Mouse (Mus musculus) left cerebral cortex, postnatal 36 days (tissue): ENCODE results near the gene C1qtnf6. TPM values are rescaled to one million over a fixed set of nuclear protein-coding genes. Genes with fewer than 3 reads are reported as not detected.
A peak's percentile ranks its signal among the peaks of the same experiment; 100 is the strongest.

Experiments used
- DNase-seq, 2 experiments: peaks; one replicate each; pipeline ENCODE4 v3.0.0; 2021 to 2022; ENCODE audit warnings: low spot score in 2 of 2, mixed read lengths in 1 of 2
- intact Hi-C: fragments of 180-260 bp; cut with DNase I; formaldehyde crosslinking; loops from one replicate; pipeline ENCODE4 v1.15.1; 2025
- total RNA-seq, 2 experiments: library from RNA; stranded (reverse); gene quantifications; 2 replicates each; pipeline ENCODE4 v1.2.3; 2021

The C1qtnf6 gene
- total RNA-seq, 2 experiments from 2014 or later, result 2.0 to 2.5 TPM

DNA sequence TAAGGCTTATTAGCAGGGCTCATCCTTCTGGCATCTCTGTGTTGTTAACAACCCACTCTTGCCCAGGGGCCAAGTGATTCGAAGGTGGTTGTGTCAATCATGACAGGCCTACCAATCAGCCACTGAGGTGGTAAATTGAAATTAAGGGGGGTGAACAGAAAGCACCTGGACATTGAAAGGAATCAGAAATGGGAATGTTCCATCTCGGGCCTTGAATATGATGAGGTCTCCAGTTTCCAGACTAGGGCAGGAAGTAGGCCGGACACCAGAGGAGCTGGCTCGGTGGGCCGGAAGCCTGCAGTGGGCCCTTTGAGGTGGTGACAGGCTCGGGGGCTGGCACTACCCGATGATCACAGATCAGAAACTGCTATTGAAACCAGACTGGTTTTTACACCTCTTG lies 3.2 kb downstream of the C1qtnf6 start:
- DNase-seq, result peak in 1 of 2 experiments; percentile 43
- intact Hi-C loops, result no loop called here

DNA sequence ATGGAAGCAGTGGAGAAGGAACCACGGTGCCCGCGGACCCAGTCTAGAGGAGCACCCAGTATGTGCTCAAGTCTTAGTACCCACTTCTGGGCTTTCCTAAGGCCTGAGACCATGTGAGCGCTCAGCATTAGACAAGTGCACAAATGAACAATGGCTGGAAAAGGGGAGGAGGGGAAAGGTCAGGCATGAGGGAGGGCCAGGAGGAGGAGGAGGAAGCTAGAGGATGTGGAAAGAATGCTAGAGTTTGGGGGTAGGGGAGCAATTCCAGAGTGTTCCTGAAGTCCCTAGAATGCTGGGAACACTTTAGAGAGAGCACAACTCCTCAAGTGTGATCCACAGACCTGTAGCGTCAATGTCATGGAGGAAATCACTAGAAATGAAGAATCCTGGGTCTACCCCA lies 7.1 kb downstream of the C1qtnf6 start:
- DNase-seq, result no peak
- intact Hi-C loops, result no loop called here

DNA sequence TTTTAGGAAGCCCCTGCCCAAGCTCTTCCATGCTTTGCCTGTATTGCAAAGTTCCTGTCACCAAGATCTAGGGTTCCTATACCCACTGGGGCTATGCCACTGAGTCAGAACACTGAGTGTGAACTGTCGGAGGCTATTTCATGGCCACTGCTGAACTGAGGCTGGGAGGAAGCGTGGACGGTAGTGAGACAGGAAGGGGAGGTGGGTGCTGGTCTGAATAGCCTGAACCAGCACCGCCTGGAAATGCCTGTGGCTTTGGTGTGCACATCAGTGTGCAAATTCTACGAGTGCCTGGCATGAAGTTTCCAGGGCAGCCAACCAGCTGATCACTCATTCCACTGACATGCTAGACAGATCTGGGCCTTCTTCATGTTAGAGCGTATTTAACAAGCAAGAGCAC lies 9.3 kb downstream of the C1qtnf6 start:
- no peak for DNase-seq
- intact Hi-C loops, result no loop called here

DNA sequence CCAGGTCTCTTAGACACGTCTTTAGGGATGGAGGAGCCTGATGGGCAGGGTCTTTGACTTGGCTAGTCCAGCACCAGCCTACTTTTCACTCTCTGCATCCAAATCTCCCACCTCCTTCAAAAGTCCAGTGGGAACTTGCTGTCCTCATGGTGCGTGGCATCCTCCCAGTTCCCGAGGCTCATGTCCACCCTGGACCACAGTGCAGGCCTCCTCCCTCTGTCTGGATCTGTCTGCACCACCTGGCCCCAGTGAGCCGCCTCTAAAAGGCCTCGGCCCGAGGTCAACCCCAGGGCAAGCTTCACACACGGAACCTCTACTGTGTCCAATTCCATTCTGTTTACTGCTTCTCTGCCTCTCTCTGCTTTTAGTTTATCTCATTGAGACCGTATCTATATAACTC lies 9.9 kb downstream of the C1qtnf6 start:
- DNase-seq, result no peak
- intact Hi-C loops, result no loop called here

DNA sequence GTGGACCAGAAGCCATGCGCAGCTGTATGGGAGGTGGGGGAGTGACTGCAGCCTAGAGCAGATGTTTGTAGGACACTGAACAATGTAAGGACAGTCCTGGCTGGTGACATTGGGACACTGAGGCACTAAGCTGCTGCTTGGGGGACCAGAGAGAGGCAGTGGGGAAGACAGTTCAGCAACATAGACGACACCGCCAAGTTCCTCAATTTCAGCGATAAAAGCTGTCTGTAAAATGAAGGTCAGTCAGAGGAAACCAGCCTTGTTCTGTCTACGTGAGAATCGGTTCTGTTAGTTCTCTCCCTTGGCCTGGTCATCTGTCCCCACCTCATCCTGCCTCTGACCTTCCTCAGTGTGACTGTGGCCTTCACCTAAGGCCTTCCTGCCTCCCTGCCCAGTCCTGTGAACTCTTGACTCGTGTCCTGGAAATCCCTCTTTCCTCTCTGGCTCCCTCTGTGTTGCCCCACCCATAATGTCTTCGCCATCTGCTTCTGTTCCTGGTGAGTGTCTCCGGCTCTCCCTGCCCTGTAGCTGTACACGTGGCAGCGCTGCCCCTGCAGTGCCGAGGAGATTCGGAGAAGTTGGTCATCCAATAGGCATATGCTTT lies 11.0 kb downstream of the C1qtnf6 start:
- intact Hi-C loops, result no loop called here
- no peak for DNase-seq

DNA sequence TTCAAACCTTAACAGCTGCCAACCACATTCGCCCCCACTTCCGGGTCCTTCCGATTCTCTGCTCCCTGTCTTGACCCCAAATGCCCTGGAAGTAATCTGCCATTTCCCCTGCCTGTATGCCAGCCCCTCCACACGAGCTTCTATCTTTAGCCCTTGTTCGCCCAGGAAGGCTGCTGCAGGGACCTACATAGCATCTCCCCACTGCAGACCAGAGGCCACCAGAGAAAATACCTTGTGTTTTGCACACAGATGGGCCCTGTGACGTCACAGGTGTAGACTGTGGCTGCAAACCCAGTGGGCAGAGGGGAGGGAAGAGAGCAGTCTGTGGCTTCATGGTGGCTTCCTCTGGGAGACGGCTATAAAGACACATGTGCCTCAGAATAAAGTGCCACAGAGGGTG lies 13.0 kb downstream of the C1qtnf6 start:
- intact Hi-C loops, result no loop called here

DNA sequence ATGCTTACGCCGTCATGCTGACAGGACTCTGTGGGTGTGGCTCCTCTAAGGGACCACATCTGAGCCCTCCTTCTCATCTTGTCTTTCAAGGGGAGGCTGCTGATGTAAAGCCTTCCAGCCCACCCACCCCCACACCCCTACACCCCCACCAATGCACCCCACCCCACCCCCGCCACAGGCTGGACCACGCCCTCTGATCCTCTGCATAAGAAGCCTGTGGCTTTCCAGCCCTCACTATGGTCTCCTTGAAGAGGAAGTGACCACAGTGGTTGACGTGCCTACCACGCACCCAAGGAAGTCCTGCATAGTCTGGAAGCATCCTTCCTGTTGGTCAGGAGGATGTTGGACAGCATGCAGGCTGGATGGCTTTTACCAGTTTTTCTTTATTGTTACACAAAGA lies 15.5 kb downstream of the C1qtnf6 start:
- intact Hi-C loops, result loop anchor here (2.0 kb wide), 1 partner anchor 17 kb away; no protein-coding TSS in a partner anchor
- no peak for DNase-seq

More for the DNA sequence above, 13.0 kb downstream of the C1qtnf6 start:
- DNase-seq, result no peak

DNA sequence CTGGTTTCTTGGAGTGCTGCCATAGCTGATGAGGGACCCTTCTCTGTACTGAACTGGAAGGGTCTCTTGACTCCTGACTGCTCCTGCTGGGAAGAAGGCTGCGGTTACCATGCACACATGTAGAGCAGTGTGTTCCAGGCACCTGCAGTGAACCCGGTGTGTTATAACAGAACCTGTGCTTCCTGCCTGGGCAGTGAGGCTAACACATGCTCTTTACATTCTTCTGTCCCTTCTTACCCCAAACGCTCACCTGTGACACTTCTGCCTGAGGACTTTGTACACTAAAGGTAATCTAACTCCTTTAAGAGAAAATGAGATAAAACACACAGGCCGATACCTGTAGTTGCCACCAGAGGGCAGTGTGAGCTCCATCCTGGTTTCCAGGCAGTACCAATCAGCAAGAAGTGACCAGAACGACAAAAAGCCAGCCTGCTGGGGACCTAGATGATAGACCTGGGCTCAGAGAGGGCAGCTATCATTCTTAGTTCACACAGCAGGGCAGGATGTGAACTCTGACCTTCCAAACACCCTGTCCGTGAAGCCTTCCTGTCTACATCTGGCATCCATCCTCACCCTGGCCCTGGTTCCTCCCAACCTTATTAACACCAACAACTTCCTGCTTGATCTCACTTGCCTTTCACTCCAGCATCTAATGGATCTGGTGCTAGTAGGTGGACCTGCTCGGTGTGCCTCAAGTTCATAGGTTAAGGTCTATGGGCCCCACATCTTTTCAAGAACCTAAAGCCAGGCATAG lies 16.6 kb downstream of the C1qtnf6 start:
- DNase-seq, result peak; percentile 70 to 80
- intact Hi-C loops, result loop anchor here (2.0 to 5.0 kb wide), 3 partner anchors 18 to 68 kb away; no protein-coding TSS in a partner anchor

DNA sequence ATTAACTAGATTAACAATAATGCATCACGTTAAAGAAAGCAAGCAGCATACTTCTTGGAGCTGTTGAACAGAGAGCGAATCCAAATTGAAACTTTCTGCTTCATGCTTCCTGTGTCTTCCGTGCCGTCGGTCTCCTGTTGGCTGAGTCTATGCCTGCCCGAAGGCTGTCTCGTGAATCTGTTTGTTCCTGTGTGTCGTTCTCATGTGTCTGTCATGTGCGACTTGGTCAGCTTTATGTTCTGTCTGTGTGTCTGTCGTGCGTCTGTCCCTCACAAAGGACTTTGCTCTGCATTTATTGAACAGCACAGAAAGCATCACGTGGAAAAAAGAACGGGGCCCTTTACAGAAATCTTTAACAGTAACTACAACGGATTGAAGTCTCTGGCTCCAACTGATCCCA lies 18.2 kb downstream of the C1qtnf6 start:
- intact Hi-C loops, result loop anchor here (5.0 kb wide), 2 partner anchors 66 to 69 kb away; no protein-coding TSS in a partner anchor
- DNase-seq, result no peak

DNA sequence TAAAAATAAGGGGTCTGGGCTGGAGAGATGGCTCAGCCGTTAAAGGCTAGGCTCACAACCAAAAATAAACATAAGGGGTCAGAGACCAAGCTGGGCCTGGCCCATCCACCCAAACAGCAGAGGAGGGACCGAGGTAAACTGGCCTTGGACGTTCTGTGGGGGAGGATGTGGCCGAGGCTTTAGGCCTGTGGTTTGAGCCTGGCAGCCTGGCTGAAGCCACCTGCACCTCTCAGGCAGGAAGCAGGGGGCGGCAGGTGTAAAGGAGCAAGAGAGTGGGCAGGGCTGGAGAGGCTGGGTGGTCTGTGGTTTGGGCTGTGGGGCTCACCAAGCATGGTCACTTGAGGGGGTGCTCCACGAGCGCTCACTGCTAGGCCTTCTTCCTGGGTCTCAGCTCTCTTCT lies 19.3 kb downstream of the C1qtnf6 start:
- DNase-seq, result no peak
- intact Hi-C loops, result loop anchor here (5.0 kb wide), 2 partner anchors 65 to 70 kb away; no protein-coding TSS in a partner anchor

DNA sequence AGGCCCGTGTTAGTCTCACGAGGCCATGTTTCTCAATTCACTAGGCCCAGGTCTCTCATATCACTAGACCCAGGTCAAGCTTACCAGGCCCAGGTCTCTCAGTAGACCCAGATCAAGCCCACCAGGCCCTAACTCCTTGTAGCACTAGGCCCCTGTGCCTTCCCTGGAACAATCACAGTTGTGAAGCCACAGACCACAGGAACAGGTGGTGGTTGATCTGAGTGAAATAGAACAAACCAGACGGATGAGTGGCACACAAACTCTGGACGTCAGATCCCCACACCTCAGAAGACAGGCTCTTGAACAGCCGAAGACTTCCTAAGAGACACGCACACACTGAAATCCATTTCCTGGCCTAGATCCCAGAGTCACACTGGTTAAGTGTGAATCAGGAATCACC lies 20.5 kb downstream of the C1qtnf6 start:
- intact Hi-C loops, result loop anchor here (5.0 kb wide), 2 partner anchors 63 to 72 kb away; no protein-coding TSS in a partner anchor
- DNase-seq, result no peak

DNA sequence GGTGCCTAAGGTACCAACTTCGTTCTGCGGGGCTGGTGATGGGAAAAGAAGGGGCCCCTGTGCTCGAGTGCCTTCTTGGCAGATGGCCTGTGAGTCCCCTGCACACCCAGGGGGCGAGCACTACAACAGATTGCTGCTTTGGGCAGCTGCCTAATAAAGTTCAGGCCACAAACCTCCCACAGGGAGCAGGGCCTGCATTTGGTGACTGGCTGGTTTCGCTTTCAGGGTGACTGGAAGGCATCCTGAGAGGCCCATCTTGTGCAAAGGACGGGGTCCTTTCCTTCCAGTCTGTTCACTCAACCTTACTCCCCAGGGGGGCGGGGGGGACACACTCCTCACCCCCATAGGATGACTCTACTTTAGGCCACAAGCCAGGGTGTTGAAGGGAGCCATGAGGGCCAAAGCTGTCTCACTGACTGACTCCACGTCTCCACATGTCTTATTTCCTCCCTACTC lies 21.1 kb downstream of the C1qtnf6 start:
- intact Hi-C loops, result loop anchor here (5.0 kb wide), 2 partner anchors 63 to 72 kb away; no protein-coding TSS in a partner anchor
- no peak for DNase-seq

DNA sequence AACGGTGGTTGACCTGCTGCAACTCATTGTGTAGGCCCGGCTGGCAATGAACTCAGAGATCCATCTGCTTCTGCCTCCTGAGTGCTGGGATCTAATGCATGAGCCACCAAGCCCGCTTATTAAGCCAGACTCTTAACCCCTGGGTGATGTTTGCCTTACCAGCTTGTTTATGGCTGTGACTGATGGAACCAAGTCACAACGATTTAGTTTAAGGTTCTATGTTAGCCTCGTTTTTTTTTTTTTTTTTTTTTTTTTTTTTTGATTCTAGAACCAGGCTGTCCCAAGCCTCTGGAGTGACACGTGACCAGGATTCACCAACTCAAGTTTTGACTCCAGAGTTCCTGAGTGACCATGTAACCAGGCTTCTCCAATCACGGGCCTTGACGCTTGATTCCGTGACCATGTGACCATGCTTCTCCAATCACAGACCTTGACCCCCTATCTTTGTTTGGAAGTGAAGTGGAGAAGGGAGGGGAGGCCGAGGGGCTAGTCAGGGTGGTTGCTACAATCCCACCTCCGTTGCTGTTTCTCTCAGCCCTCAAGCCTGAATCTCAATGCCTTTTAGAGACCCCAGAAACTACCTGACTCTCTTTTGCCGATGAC lies 21.8 kb downstream of the C1qtnf6 start:
- no peak for DNase-seq
- intact Hi-C loops, result no loop called here

DNA sequence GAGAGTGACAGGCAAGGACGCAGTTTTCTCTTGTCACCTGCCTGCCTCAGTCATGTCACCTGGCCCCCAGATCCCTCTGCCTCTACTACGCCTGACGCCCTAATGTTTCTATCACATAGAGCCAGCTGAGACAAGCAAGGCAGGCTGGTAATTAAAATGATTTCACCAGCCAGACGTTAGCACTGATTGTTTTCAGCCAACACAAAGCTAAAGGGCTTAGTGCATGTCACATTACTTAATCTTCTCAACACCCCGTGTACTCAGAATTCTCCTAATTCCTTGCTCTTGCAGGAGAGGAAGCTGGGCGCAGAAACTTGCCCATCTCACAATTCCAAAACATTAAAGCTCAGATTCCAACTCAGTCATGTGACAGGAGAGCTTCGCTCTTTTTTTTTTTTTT lies 22.8 kb downstream of the C1qtnf6 start:
- no peak for DNase-seq
- intact Hi-C loops, result no loop called here

DNA sequence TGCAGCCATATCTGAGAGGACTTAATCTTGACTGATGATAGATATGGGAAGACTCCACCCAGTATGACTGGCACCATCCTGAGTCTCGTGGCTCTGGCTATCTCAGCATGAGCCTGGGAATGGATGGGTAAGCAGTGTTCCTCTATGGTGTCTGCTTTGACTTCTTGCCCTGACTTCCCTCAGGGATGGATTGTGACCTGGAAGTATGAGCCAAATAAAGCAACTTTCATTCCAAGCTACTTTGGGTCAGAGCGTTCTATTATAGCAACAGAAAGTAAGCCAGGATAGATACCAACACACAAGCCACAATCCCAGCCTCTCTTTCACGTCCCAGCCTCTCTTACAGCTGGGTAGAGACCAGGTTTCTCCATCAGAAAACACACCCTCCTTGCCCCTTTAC lies 25.7 kb downstream of the C1qtnf6 start:
- intact Hi-C loops, result no loop called here
- DNase-seq, result no peak

DNA sequence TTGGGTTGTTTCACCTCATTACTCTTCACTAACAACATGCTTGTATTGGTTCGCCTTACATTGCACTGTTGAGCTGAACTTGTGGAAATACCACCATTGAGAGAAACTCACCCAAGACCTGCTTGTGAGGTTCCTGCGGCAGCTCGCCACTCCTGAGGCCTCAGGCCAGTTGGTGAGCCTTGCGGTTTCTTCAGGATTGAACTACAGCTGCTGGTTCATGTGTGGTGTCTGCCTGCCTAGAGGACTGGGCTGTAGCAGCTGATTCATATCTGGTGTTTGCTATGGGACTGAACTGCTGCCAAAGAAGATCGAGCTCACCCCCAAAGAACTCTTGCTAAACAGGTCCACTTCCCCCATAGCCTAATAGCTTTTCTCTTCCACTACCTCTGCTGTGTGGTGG lies 26.4 kb downstream of the C1qtnf6 start:
- intact Hi-C loops, result no loop called here
- no peak for DNase-seq

DNA sequence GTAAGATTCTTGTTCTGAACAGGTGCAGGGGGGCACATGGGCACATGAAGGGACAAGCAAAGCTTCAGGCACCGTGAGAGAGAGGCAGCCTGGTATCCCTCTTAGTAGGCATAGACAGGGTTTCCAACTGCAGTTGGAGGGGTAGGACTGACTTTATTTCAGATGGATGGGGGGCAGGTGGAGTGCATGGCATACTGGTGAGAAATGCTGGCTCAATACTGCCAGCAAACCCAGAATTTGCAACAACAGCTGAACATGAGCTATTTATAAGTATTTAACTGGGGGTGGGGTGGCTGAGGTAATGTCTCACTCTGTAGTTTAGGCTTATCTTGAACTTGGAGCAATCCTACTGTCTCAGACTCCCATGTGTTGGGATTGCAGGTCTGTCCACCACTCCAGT lies 27.2 kb downstream of the C1qtnf6 start:
- intact Hi-C loops, result no loop called here
- DNase-seq, result no peak

DNA sequence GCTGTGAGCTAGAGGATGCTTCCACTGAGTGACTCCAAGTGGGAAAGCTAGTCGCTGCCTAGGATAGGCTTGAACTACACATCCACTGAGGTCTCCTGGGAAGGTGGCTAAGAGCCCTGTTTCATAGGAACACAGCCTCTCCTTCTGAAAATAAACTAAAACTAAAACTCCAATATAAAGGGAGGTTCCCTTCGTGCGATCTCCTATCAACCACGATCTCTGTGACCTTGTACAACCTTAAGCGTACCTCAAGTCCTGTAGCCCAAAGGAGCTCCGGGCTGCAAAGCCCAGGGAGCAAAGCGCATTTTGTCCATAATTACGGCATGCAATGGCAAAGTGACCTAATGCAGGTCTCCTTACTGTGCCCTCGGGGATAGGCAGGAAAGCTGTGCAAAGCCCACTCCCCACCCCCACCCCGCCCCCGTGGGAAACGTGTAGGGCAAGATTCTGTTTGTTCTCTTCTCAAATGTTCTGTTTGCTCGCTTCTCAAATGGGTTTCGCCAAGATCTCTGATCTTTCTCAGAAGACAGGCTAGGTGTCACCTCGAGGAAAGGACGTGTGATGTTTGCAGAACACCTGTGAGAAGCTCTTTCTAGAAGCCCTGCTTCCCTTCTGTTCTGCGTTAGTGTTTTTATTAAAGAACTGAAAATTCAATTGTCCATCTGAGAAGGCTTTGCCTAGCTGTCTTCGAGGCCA lies 28.6 kb downstream of the C1qtnf6 start:
- no peak for DNase-seq
- intact Hi-C loops, result no loop called here

DNA sequence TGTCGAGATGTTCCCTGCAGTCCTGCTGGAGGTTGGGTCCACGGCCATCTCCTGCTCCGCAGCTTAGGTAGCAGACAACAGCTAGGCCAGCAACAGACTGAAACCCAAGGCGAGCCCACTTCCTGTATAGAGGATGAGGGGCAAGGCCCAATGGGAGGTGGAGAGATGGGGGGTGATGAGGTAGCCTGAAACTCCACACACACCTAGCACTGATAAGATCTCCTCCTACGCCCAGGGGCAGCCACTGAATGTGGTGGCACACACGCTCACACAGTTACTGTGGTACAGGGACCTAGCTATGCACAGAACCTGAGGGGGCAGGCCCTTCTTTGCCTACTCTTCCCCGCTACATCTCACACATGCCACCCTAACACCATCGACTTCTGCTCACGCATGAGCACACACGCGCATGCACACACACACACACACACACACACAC lies 36.2 kb downstream of the C1qtnf6 start, which contains the start of gene Il2rb:
TSS of gene Il2rb (minus strand) at position 304 of the 439 bp plus-strand sequence.
- no peak for DNase-seq
- intact Hi-C loops, result no loop called here
